Mouse (Mus musculus): ENCODE results near the gene Utrn.

Gene Utrn

GRCm38 (mm10) chr10:12869029-12869671 lies at the start of gene Utrn:
Gene Utrn, minus strand, starts transcription at chr10:12869365.
- DNase-seq (ENCODE audit: extremely low spot score, low read depth, low spot score) = no peak

DNA sequence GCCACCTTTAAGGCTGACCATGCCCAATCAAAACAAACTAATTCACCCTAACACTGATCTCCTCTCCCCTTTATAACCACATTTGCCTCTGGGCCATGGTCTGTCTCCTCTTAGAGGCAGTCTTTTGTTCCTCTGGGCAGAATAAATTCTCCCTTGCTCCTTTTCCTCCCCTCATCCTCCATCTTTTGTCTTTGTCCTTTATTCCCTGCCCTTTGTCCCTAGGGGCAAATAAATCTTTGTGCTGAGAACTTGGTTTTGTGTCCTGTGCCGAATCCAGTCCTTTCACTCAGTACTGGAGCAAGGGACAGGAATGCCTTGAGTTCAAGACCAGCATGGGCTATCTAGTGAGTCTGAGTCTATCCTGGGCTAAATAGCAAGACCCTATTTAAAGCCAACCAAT lies 48.5 kb upstream of the Utrn start:
- DNase-seq (ENCODE audit: extremely low spot score, low read depth, low spot score) = no peak

DNA sequence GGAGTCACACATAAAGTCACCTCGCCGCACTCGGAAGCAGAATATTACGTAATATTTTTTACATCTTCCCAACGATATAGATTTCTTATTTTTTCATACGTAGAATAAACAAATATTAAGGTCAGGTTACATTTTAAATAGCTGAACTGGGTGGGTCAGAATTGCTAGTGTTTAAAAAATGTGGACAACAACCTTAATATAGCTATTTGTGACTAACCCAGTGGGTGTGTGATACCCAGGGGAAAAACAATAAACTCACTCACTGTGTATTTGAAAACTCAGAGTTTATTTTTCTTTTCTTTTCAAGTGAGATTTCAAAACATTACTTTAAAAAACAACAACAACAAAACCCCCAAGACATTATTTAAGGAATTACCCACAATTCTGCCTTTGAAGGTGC lies 47.2 kb upstream of the Utrn start:
- no peak for DNase-seq (ENCODE audit: extremely low spot score, low read depth, low spot score)

- no peak for DNase-seq (ENCODE audit: extremely low spot score, low read depth, low spot score)
These were observed 46.7 kb upstream of the Utrn start for GRCm38 (mm10) chr10:12915826-12916225.

GRCm38 (mm10) chr10:12914203-12914602 lies 45.0 kb upstream of the Utrn start:
- no peak for DNase-seq (ENCODE audit: extremely low spot score, low read depth, low spot score)

DNA sequence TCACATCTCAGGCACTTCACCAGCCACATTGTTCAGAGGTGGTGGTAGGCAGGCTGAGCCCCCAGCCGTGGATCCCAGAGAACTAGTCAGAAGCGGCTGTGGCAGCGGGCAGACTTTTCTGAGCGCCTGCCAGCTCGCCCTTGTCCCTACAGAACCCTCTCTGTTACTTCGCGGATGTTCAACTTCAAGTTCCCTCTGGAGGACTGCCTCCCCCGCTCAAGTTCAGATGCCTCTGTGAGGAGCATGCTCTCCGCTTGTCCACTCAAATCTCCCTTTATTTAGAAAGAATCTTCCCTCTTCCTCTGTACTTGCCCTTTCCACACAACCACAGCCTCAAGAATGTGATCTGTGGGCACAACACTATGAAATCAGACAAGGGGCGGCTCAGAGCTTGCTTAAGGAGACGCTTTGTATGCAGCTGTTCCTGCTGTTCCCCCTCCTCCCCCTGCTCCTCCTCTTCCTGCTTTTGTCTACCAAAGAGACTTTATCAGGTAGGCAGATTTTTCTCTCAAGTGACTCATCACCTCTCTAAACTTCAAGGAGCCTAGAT lies 42.9 kb upstream of the Utrn start:
- DNase-seq (ENCODE audit: extremely low spot score, low read depth, low spot score) = no peak

DNA sequence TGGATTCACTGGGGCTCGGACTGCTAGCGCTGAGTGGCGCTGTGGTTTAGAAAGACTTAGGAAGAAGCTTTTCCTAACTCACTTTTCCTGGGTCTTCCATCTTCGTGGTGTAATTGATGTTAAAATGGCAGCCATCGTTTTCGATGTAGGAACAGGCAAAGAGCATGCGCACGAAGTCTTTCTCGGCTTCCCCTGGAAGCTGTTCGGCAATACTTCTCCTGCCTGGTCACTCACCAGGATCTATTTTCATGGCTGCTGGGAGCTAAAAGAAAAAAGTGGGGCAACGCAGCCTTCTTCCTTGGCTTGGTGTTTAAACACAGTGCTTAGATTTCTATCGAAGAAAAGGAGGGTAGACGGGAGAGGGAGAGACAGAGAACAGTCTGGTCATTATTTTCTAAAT lies 42.3 kb upstream of the Utrn start:
- DNase-seq (ENCODE audit: extremely low spot score, low read depth, low spot score) = no peak

DNA sequence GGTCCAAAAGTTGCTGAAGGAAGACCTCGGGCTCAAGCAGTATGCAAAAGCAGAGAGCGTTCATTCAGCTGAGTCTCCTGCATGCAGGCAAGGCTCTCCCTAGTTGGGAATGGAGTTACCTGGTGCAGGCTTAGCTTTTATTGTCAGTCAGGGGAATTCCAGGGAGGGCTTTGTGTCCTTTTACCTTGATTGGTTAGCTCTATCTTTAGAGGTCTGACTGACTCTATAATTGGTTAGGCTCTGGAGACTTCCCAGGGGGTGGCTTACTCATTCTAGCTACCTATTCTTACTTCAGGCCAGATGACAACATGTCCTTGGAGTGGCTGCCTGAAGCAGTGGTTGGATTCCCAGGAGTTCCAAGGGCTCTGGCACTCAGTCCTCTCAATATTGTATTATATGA lies 40.7 kb upstream of the Utrn start:
- DNase-seq (ENCODE audit: extremely low spot score, low read depth, low spot score) = no peak

DNA sequence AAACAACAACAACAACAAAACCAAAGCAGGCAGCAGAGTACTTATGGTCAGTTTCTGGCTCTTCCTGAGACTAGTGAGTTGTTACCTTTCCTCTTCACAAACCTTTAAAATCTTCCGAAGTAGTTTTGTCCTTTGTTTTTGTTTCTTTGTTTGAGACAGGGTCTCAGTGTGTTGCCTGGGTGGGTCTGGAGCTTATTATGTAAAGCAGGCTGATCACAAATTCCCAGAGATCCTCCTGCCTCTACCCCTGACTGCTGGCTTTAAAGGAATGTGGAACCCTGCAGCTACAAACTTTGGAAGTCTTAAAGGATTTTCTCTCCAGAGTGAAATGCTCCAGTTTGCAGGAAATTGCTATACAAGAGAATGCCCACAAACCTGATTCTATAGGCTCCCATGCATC lies 40.0 kb upstream of the Utrn start:
- DNase-seq (ENCODE audit: extremely low spot score, low read depth, low spot score) = no peak

- DNase-seq (ENCODE audit: extremely low spot score, low read depth, low spot score) = no peak
These were observed 35.0 kb upstream of the Utrn start for GRCm38 (mm10) chr10:12904140-12904528.

- no peak for DNase-seq (ENCODE audit: extremely low spot score, low read depth, low spot score)
These were observed 34.4 kb upstream of the Utrn start for GRCm38 (mm10) chr10:12903440-12904139.

- DNase-seq (ENCODE audit: extremely low spot score, low read depth, low spot score) = no peak
These were observed 30.7 kb upstream of the Utrn start for GRCm38 (mm10) chr10:12899901-12900300.

DNA sequence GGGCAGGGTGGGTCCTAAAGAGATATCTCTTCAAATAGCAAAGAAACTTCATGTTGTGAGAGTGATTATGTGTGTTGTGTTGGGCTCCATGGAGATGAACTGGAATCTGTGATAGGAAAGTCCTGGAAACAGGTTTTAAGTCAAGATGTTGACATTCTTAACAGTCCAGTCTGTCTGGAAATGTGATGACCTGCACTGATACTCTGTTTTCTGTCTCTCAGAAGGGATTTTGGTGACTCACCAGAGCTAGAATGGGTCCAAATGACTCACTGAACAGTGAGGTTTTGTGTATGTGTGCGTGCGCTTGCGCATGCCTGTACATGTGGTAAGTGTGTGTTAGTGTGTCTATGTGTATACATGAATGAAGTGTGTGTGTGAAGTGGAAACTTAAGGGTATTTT lies 24.2 kb upstream of the Utrn start:
- no peak for DNase-seq (ENCODE audit: extremely low spot score, low read depth, low spot score)

GRCm38 (mm10) chr10:12888373-12888772 lies 19.2 kb upstream of the Utrn start:
- no peak for DNase-seq (ENCODE audit: extremely low spot score, low read depth, low spot score)

- no peak for DNase-seq (ENCODE audit: extremely low spot score, low read depth, low spot score)
These were observed 18.6 kb upstream of the Utrn start for GRCm38 (mm10) chr10:12887792-12888191.

GRCm38 (mm10) chr10:12884308-12884948 lies 15.3 kb upstream of the Utrn start:
- no peak for DNase-seq (ENCODE audit: extremely low spot score, low read depth, low spot score)

- DNase-seq (ENCODE audit: extremely low spot score, low read depth, low spot score) = no peak
These were observed 12.7 kb upstream of the Utrn start for GRCm38 (mm10) chr10:12881911-12882310.

GRCm38 (mm10) chr10:12879313-12879695 lies 10.1 kb upstream of the Utrn start:
- no peak for DNase-seq (ENCODE audit: extremely low spot score, low read depth, low spot score)

- DNase-seq (ENCODE audit: extremely low spot score, low read depth, low spot score) = no peak
These were observed 9.6 kb upstream of the Utrn start for GRCm38 (mm10) chr10:12878661-12879312.

DNA sequence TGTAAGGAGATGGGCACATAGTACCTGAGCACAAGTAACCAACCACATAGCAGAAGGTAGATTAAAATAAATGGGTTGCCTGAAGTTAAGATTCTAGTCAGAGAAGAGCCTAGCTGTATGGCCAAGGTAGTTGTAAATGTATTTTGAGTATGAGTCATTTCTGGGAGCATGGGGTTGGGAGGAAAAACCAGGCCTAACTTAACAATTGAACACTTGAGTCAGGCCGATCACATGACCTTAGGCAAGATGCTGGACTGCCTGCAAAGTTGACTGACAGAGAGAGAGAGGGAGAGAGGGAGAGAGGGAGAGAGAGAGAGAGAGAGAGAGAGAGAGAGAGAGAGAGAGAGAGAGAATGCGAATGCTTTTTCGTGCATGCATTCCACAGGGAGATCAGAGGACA lies 7.3 kb upstream of the Utrn start:
- no peak for DNase-seq (ENCODE audit: extremely low spot score, low read depth, low spot score)

DNA sequence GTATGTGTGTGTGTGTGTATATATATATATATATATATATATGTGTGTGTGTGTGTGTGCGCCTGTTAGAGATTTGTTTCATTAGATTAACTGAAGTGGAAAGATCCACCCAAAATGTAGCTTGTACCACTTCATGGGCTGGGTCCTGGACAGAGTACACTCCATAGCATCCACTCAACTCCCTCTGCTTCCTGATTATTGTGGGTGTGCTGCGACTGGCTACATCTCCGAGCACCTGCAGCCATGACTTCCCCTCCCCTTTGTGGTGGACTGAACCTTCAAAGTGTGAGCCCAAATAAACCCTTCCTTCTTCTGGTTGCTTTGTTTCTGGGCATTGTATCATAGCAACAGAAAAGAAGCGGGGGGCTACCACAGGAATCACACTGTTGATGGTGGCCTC lies 6.2 kb upstream of the Utrn start:
- DNase-seq (ENCODE audit: extremely low spot score, low read depth, low spot score) = no peak

All from hindlimb bud, embryonic 11.5 days (tissue).